Mouse (Mus musculus): ENCODE results near the gene Tenm3.

Gene Tenm3

GRCm38 (mm10) chr8:48295558-48295957 lies 548.2 kb downstream of the Tenm3 start:
- DNase-seq (ENCODE audit: extremely low spot score, low read depth, low spot score), result no peak

GRCm38 (mm10) chr8:48293797-48294196 lies 550.0 kb downstream of the Tenm3 start:
- DNase-seq (ENCODE audit: extremely low spot score, low read depth, low spot score), result no peak

GRCm38 (mm10) chr8:48285432-48285831 lies 558.3 kb downstream of the Tenm3 start:
- DNase-seq (ENCODE audit: extremely low spot score, low read depth, low spot score), result no peak

GRCm38 (mm10) chr8:48281855-48282254 lies 561.9 kb downstream of the Tenm3 start:
- no peak for DNase-seq (ENCODE audit: extremely low spot score, low read depth, low spot score)

- DNase-seq (ENCODE audit: extremely low spot score, low read depth, low spot score), result no peak
Observed at GRCm38 (mm10) chr8:48279360-48279759, 564.4 kb downstream of the Tenm3 start.

- no peak for DNase-seq (ENCODE audit: extremely low spot score, low read depth, low spot score)
Observed at GRCm38 (mm10) chr8:48277986-48278635, 565.6 kb downstream of the Tenm3 start.

GRCm38 (mm10) chr8:48275066-48275465 lies 568.7 kb downstream of the Tenm3 start:
- DNase-seq (ENCODE audit: extremely low spot score, low read depth, low spot score), result no peak

GRCm38 (mm10) chr8:48274566-48274965 lies 569.2 kb downstream of the Tenm3 start:
- DNase-seq (ENCODE audit: extremely low spot score, low read depth, low spot score), result no peak

GRCm38 (mm10) chr8:48268638-48269037 lies 575.1 kb downstream of the Tenm3 start:
- DNase-seq (ENCODE audit: extremely low spot score, low read depth, low spot score), result no peak

GRCm38 (mm10) chr8:48260265-48260664 lies 583.5 kb downstream of the Tenm3 start:
- DNase-seq (ENCODE audit: extremely low spot score, low read depth, low spot score), result no peak

- no peak for DNase-seq (ENCODE audit: extremely low spot score, low read depth, low spot score)
Observed at GRCm38 (mm10) chr8:48259832-48260231, 583.9 kb downstream of the Tenm3 start.

GRCm38 (mm10) chr8:48243876-48244275 lies 599.9 kb downstream of the Tenm3 start:
- no peak for DNase-seq (ENCODE audit: extremely low spot score, low read depth, low spot score)

- no peak for DNase-seq (ENCODE audit: extremely low spot score, low read depth, low spot score)
Observed at GRCm38 (mm10) chr8:48240917-48241531, 602.7 kb downstream of the Tenm3 start.

- no peak for DNase-seq (ENCODE audit: extremely low spot score, low read depth, low spot score)
Observed at GRCm38 (mm10) chr8:48236968-48237367, 606.8 kb downstream of the Tenm3 start.

GRCm38 (mm10) chr8:48232927-48233326 lies 610.8 kb downstream of the Tenm3 start:
- no peak for DNase-seq (ENCODE audit: extremely low spot score, low read depth, low spot score)

GRCm38 (mm10) chr8:48231882-48232281 lies 611.9 kb downstream of the Tenm3 start:
- no peak for DNase-seq (ENCODE audit: extremely low spot score, low read depth, low spot score)

- DNase-seq (ENCODE audit: extremely low spot score, low read depth, low spot score), result no peak
Observed at GRCm38 (mm10) chr8:48231389-48231788, 612.4 kb downstream of the Tenm3 start.

GRCm38 (mm10) chr8:48228676-48229075 lies 615.1 kb downstream of the Tenm3 start:
- no peak for DNase-seq (ENCODE audit: extremely low spot score, low read depth, low spot score)

GRCm38 (mm10) chr8:48224753-48225152 lies 619.0 kb downstream of the Tenm3 start:
- DNase-seq (ENCODE audit: extremely low spot score, low read depth, low spot score), result no peak

GRCm38 (mm10) chr8:48222429-48222769 lies 621.4 kb downstream of the Tenm3 start:
- DNase-seq (ENCODE audit: extremely low spot score, low read depth, low spot score), result peak; percentile 75

GRCm38 (mm10) chr8:48221724-48222428 lies 621.9 kb downstream of the Tenm3 start:
- DNase-seq (ENCODE audit: extremely low spot score, low read depth, low spot score), result no peak

- DNase-seq (ENCODE audit: extremely low spot score, low read depth, low spot score), result no peak
Observed at GRCm38 (mm10) chr8:48221304-48221703, 622.4 kb downstream of the Tenm3 start.
